Comparison of ENCODE assay signal across 27 mouse cellular contexts in the genomic region with DNA sequence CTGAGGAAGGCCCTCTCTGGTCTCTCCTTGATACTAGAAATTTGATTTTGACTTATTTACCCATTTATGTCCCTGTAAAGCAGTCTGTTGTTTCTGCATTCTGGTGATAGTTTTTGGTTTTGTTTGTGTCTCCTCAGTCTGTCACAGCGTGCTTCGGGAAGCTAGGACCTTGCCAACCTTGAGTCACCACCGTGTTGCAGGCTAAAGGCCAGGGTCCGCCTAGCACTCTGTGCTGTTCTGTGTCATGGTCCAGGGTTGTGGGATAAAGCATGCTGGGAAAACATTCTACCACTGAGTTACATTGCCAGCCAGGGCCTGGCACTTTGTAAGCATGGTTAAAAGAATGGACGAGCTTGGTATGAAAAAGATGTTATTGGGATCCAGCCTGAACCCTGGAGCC. TPM values are rescaled to one million over a fixed set of nuclear protein-coding genes. Genes with fewer than 3 reads are reported as not detected.
DNase-seq lines count a peak whose midpoint lies in the region.
"Had no signal": no experiment of that assay in that cellular context is flagged by ENCODE, and none has a peak within 500 bp of the region (broad histone marks: within the 10 kb centered on the region; RNA-seq: fewer than 3 reads in every experiment).

No protein-coding gene starts in this region.

- DNase-seq in adrenal gland, adult (ENCODE audit: inconsistent age in 2 of 2, low spot score in 1 of 2): peak; percentile 11 to 47
- DNase-seq in adrenal gland, postnatal 4 days (ENCODE audit: low spot score in 2 of 2): no peak
- DNase-seq in adrenal gland, postnatal 10 days: peak; percentile 15
- DNase-seq in adrenal gland, postnatal 36 days: peak; percentile 49 to 51
- no peak for DNase-seq in heart, adult 8-10 months (ENCODE audit: low spot score)
- DNase-seq in heart, embryonic 10.5 days (ENCODE audit: low spot score): no peak
- DNase-seq: cerebellum, adult 11 months; cerebellum, adult 8-10 months; cerebellum, postnatal 10 days; forebrain, postnatal 0 days; gastrocnemius, adult 2 months; gastrocnemius, postnatal 14 days; heart, adult 11 months; heart, postnatal 14 days; heart, postnatal 4 days; kidney, adult 18-20 months had no signal

- H3K4me1 ChIP-seq in heart, embryonic 10.5 days: peaks cover 16% of the 10 kb centered on the region

- no peak overlapping the region for H3K4me3 ChIP-seq in heart, embryonic 10.5 days
- H3K4me3 ChIP-seq: gastrocnemius, adult 2 months; heart, embryonic 13.5 days had no signal

- peaks cover 45% of the 10 kb centered on the region for H3K27me3 ChIP-seq in heart, embryonic 10.5 days (ENCODE audit: insufficient read depth, poor library complexity, severe bottlenecking)

- no peaks in the 10 kb centered on the region for H3K36me3 ChIP-seq in heart, embryonic 10.5 days
- H3K36me3 ChIP-seq: heart, embryonic 13.5 days had no signal

- H3K27ac ChIP-seq in heart, embryonic 10.5 days: no peak overlapping the region
- H3K27ac ChIP-seq: gastrocnemius, adult 2 months; heart, embryonic 13.5 days; hindbrain, embryonic 14.5 days; hindbrain, postnatal 0 days had no signal

- no peaks in the 10 kb centered on the region for H3K9me3 ChIP-seq in heart, embryonic 10.5 days
- H3K9me3 ChIP-seq: heart, embryonic 13.5 days had no signal

- WGBS in heart, embryonic 10.5 days: 84% methylated on average over 5 of the region's 5 CpGs

RNA-seq across cellular contexts. Expression of a gene that starts 12.0 kb away (rescaled TPM):
- total RNA-seq in adrenal gland, postnatal 4 days (2021): not detected
- total RNA-seq in adrenal gland, postnatal 10 days (2021): not detected
- not detected for total RNA-seq in adrenal gland, postnatal 36 days (2021)
- total RNA-seq in heart, adult 8-10 months (2022): not detected
- 0.20 TPM in 1 of 2 replicates, not detected in the other for polyA plus RNA-seq in heart, embryonic 10.5 days (2016; fragmentation: Nextera tagmentation; extraction: Ambion mirVana)
- total RNA-seq: adrenal gland, adult 18-20 months; ES-E14; forebrain, postnatal 0 days; gastrocnemius, adult 2 months; gastrocnemius, postnatal 14 days; gastrocnemius, postnatal 4 days; heart, postnatal 14 days; heart, postnatal 4 days had no signal
- polyA plus RNA-seq: activated CD4-positive, CD25-positive, alpha-beta regulatory T cell, adult 4 months; embryonic facial prominence, embryonic 11.5 days; forebrain, embryonic 14.5 days; hindbrain, embryonic 14.5 days; inflammation-experienced regulatory T-cells, adult 6 months; intestine, embryonic 16.5 days had no signal

RNA-seq across cellular contexts. Expression of a gene that starts 34.0 kb away (rescaled TPM):
- under 1 TPM; 0.23 to 0.34 TPM for total RNA-seq in adrenal gland, postnatal 4 days (2021)
- under 1 TPM; 0.24 to 0.27 TPM for total RNA-seq in adrenal gland, postnatal 10 days (2021)
- total RNA-seq in adrenal gland, postnatal 36 days (2021): under 1 TPM in 1 of 2 experiments, not detected in 1; 0.10 TPM
- under 1 TPM; 0.09 to 0.31 (median 0.14) TPM for total RNA-seq in heart, adult 8-10 months (2022)
- polyA plus RNA-seq in heart, embryonic 10.5 days (2016; fragmentation: Nextera tagmentation; extraction: Ambion mirVana): 0.10 and 0.35 TPM in 2 replicates
- total RNA-seq: adrenal gland, adult 18-20 months had no signal
- polyA plus RNA-seq: activated CD4-positive, CD25-positive, alpha-beta regulatory T cell, adult 4 months; inflammation-experienced regulatory T-cells, adult 6 months had no signal

Comparison
In these comparisons a context has a peak if more than half of its experiments do, and no peak if none do; other contexts are left out.
1. DNase-seq: peak in adrenal gland, adult (2 of 2), adrenal gland, postnatal 10 days (single experiment) and adrenal gland, postnatal 36 days (2 of 2); none in adrenal gland, postnatal 4 days (0 of 2), heart, adult 8-10 months (single experiment) and heart, embryonic 10.5 days (single experiment).